ENCODE assay signal across 26 mouse cellular contexts in the genomic region with DNA sequence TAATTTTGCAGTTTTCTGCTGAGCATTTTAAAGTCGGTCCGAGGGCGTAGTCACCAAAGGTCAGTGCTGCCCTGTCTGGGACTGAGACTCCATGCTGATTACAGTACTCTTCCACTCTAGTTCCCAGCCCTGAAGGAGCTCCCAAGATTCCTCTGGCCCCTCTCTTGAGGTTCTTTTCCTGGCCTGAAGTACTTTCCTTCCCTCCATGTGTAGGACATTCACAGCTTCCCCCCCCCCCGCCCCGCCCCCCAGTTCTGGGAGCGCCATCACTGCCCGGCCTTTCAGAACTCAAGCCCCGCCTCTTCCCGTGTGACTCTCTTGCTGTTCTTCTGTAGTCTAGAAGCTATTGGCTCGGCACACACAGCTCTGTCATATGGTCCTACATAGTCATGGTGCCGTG.
DNase-seq lines count a peak whose midpoint lies in the region; ATAC-seq lines count a peak whose summit lies in the region.
"Had no signal": no experiment of that assay in that cellular context is flagged by ENCODE, and none has a peak within 500 bp of the region (broad histone marks: within the 10 kb centered on the region; RNA-seq: fewer than 3 reads in every experiment).

No protein-coding gene starts in this region.

- 69% methylated on average over 11 of the region's 11 CpGs for WGBS in lung, embryonic 16.5 days

- no peaks in the 10 kb centered on the region for H3K36me3 ChIP-seq in lung, embryonic 16.5 days (ENCODE audit: control insufficient read depth, insufficient read depth, low read length)
- H3K36me3 ChIP-seq: embryonic facial prominence, embryonic 12.5 days; embryonic facial prominence, embryonic 15.5 days; G1E; heart, embryonic 12.5 days; heart, embryonic 15.5 days; hindbrain, embryonic 10.5 days; hindbrain, embryonic 13.5 days; intestine, embryonic 15.5 days had no signal

- peaks cover 9% of the 10 kb centered on the region for H3K4me1 ChIP-seq in lung, embryonic 16.5 days (replicated peaks; ENCODE audit: control insufficient read depth, insufficient read depth, low read length)
- H3K4me1 ChIP-seq: intestine, embryonic 15.5 days had no signal

- H3K9ac ChIP-seq in lung, embryonic 16.5 days (ENCODE audit: low read length), result no peak overlapping the region
- H3K9ac ChIP-seq: embryonic facial prominence, embryonic 12.5 days; embryonic facial prominence, embryonic 15.5 days; forebrain, embryonic 13.5 days; heart, embryonic 12.5 days; heart, embryonic 15.5 days; hindbrain, embryonic 13.5 days; intestine, embryonic 15.5 days had no signal

- H3K27ac ChIP-seq in lung, embryonic 16.5 days (ENCODE audit: low read length), result no peak overlapping the region
- H3K27ac ChIP-seq: embryonic facial prominence, embryonic 12.5 days; embryonic facial prominence, embryonic 15.5 days; forebrain, embryonic 13.5 days; heart, embryonic 15.5 days; hindbrain, embryonic 10.5 days; hindbrain, embryonic 13.5 days; intestine, embryonic 15.5 days had no signal

- ATAC-seq in lung, embryonic 16.5 days (ENCODE audit: low read depth), result peak; percentile 51
- ATAC-seq: activated CD4-positive, CD25-positive, alpha-beta regulatory T cell, adult 4 months; forebrain, embryonic 13.5 days; forebrain, embryonic 16.5 days; hindbrain, embryonic 16.5 days; intestine, embryonic 15.5 days; Patski had no signal

- peak; percentile 10 for DNase-seq in cerebellum, adult 11-12 months
- DNase-seq in cerebellum, postnatal 14 days, result no peak
- DNase-seq in lung, postnatal 25 days (ENCODE audit: low spot score), result no peak
- peak; percentile 32 for DNase-seq in A20 (ENCODE audit: low read depth, low spot score)
- DNase-seq in kidney, postnatal 25 days, result no peak
- DNase-seq: adrenal gland, adult 8-10 months; adrenal gland, postnatal 25 days; B cell, adult 2 months; gastrocnemius, postnatal 10 days; gastrocnemius, postnatal 36 days; heart, postnatal 10 days; heart, postnatal 36 days had no signal

- no peaks in the 10 kb centered on the region for H3K27me3 ChIP-seq in lung, embryonic 16.5 days (ENCODE audit: control insufficient read depth, insufficient read depth, low read depth, low read length)
- H3K27me3 ChIP-seq: embryonic facial prominence, embryonic 12.5 days; embryonic facial prominence, embryonic 15.5 days; forebrain, embryonic 13.5 days; heart, embryonic 12.5 days; heart, embryonic 15.5 days; intestine, embryonic 15.5 days; Patski had no signal

- no peak overlapping the region for H3K4me3 ChIP-seq in lung, embryonic 16.5 days (ENCODE audit: low read length)
- H3K4me3 ChIP-seq: embryonic facial prominence, embryonic 12.5 days; embryonic facial prominence, embryonic 15.5 days; forebrain, embryonic 13.5 days; heart, embryonic 12.5 days; heart, embryonic 15.5 days; hindbrain, embryonic 10.5 days; hindbrain, embryonic 13.5 days; intestine, embryonic 15.5 days had no signal

- H3K4me2 ChIP-seq in lung, embryonic 16.5 days (ENCODE audit: low read depth, low read length), result no peak overlapping the region
- H3K4me2 ChIP-seq: embryonic facial prominence, embryonic 12.5 days; embryonic facial prominence, embryonic 15.5 days; forebrain, embryonic 13.5 days; heart, embryonic 12.5 days; heart, embryonic 15.5 days; hindbrain, embryonic 13.5 days; intestine, embryonic 15.5 days had no signal

- peaks cover 4% of the 10 kb centered on the region; the same call in 1 of the 2 replicates for H3K9me3 ChIP-seq in lung, embryonic 16.5 days (ENCODE audit: control insufficient read depth, low read length)
- H3K9me3 ChIP-seq: embryonic facial prominence, embryonic 15.5 days; heart, embryonic 15.5 days; intestine, embryonic 15.5 days had no signal

Comparison
In these comparisons a context has a peak if more than half of its experiments do, and no peak if none do; other contexts are left out.
1. DNase-seq: peak in cerebellum, adult 11-12 months (single experiment) and A20 (single experiment); none in cerebellum, postnatal 14 days (0 of 2), lung, postnatal 25 days (single experiment) and kidney, postnatal 25 days (0 of 2).